Mouse (Mus musculus): ENCODE data around the gene Plb1.

DNA sequence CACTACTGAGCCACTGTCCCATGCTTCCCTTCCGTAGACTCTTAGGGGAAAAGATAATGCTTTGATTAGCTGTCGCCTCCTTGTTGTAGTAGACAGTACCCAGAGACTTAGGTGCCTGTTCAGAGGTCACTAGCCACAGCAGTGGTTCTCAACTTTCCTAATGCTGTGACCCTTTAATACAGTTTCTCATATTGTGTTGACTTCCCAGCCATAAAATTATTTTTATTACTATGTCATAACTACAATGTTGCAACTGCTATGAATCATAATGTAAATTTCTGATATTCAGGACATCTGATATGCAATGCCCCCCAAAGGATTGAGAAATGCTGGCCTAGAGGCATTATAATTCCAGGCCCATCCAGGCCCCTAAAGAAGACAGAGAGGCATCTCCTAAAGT, 177.2 kb downstream of the Plb1 start:
- TF ChIP-seq ZNF384 (IDR thresholded peaks at IDR 0.05; ENCODE audit: low read depth, low read length), result no peak
- TF ChIP-seq ZC3H11A (IDR thresholded peaks at IDR 0.05; ENCODE audit: borderline replicate concordance, low read depth, low read length), result no peak

Data from ES-E14 (cell line).